Mouse (Mus musculus) adrenal gland, postnatal 14 days (tissue): ENCODE data around the gene Pllp. TPM values are rescaled to one million over a fixed set of nuclear protein-coding genes. Genes with fewer than 3 reads are reported as not detected.

ENCODE experiments used
- DNase-seq: peaks from one replicate; pipeline ENCODE4 v3.0.0; 2021; ENCODE audit warnings: mixed read lengths
- total RNA-seq: library from RNA; stranded (reverse); gene quantifications from 2 replicates; pipeline ENCODE4 v1.2.3, GENCODE M21; 2021

Pllp gene
- total RNA-seq, 1 experiment from 2014 or later = 1.6 TPM

GRCm38 (mm10) chr8:94702844-94703813, 7.1 kb upstream of the Pllp start:
- DNase-seq = peak; percentile 87

GRCm38 (mm10) chr8:94702156-94702555, 6.1 kb upstream of the Pllp start:
- no peak for DNase-seq

GRCm38 (mm10) chr8:94700421-94700935, 4.4 kb upstream of the Pllp start:
- no peak for DNase-seq

- DNase-seq = no peak
Measured at GRCm38 (mm10) chr8:94699366-94699765, 3.3 kb upstream of the Pllp start.

DNA sequence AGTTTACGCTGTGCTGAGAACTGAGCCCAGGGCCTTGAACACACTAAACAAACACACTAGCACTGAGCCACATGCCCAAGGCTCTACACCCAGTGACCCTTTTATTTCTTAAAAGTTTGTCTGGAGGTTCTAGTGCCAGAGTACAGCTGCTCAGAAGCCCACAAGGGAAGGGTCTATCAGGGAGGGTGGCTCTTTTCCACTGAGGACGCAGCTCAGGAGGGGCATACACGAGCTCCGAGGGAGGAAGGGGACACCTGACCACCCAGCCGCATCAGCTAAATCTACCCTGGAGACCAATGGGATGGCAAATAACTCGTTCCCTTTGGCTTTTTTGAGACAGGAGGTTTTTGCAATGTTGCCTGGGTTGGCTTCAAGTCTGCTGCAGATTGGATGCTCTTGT, 1.9 kb upstream of the Pllp start:
- no peak for DNase-seq

GRCm38 (mm10) chr8:94696566-94696965, 488 bp upstream of the Pllp start:
- DNase-seq = no peak

GRCm38 (mm10) chr8:94695341-94695993, 611 bp downstream of the Pllp start:
- DNase-seq = peak; percentile 41

GRCm38 (mm10) chr8:94694701-94695100, 1.4 kb downstream of the Pllp start:
- no peak for DNase-seq

GRCm38 (mm10) chr8:94685953-94686352, 10.1 kb downstream of the Pllp start:
- peak; percentile 62 for DNase-seq

DNA sequence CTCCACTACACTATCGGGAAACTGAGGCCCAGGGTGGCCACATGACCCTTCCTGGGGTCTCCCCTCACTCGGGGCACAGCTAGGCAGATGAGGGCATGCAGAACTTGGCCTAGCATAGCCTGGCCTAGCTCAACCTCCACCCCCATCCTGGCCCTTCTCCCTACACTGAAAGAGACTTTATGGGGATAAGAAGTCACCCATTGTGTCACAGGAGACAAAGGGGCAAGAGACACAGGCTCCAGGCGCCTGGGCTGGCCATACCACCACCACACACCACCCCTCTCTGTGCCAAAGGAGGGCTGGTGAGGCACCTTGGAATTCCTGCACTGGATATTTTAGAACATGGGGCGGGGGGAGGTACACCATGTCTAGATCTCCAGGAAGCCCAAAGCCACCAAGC, 11.8 kb downstream of the Pllp start:
- no peak for DNase-seq

DNA sequence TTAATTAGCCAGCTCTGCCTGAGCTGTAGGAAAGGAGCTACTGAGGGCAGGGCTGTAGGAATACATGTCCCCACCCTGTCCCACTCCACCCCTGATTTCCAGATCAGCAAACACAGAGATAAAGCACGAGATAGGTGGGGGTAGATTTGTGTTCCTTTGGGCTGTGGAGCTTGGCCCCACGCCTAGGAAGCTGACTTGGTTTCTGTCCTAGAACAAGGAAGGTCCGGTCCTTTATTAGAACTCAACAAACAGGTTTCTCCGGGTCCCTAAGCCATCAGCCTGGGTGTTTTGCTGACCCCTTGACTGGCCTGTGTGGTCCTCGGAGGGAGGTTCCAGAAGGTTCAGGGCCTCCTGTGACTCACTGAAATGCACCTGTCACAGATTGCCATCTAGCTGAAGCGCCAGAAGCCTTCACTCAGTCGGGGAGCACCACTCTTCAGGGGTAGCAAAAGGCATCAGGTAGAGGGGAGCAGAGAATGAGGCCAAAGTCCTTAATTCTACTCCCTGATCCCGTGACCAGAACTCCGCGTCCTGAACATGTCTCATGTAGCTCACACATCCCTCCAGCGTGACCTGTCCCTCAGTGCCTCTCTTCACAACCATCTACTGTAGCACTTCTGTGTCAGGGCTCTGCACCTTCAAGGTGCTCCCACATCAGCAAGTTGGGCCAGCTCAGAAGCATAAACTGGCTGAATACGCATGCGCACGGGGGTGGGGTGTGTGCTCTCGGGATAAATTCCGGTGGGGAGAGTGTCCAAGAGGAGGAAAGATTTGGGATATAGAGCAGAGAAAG, 13.2 kb downstream of the Pllp start:
- no peak for DNase-seq

DNA sequence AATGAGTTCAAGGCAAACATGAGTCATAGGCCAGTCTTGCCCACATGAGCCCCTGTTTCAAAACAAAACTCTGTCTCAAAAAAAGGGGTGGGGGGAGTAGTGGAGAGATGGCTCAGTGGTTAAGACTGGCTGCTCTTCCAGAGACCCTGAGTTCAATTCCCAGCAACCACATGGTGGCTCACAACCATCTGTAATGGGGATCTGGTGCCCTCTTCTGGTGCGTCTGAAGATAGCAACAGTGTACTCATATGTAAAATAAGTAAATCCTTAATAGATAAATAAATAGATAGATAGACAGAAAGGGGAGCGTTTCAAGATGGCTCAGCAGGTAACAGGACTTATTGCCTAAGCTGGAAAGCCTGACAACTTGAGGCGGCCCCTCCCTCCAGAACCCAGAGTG, 15.7 kb downstream of the Pllp start:
- DNase-seq = no peak

DNA sequence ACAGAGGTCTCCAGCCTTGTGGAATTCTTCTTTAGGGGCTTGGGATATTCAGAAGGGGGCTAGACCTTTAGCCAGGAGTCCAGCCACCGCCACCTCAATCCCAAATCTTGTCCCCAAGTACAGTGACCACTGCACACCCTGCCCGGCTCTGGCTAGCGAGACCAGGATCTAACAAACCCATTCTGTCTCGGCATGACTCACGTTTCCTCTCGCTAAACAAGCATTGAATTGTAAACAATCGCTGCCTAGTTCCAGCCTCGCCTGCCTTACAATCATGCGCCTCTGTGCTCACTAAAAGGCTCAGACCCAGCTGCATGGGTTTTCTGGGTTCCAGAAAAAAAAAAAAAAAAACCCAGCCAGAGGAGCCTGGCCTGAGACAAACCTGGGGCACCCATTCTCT, 17.5 kb downstream of the Pllp start:
- DNase-seq = no peak

GRCm38 (mm10) chr8:94675923-94676322, 20.2 kb downstream of the Pllp start:
- DNase-seq = no peak

GRCm38 (mm10) chr8:94674384-94674783, 21.7 kb downstream of the Pllp start:
- DNase-seq = peak; percentile 37

DNA sequence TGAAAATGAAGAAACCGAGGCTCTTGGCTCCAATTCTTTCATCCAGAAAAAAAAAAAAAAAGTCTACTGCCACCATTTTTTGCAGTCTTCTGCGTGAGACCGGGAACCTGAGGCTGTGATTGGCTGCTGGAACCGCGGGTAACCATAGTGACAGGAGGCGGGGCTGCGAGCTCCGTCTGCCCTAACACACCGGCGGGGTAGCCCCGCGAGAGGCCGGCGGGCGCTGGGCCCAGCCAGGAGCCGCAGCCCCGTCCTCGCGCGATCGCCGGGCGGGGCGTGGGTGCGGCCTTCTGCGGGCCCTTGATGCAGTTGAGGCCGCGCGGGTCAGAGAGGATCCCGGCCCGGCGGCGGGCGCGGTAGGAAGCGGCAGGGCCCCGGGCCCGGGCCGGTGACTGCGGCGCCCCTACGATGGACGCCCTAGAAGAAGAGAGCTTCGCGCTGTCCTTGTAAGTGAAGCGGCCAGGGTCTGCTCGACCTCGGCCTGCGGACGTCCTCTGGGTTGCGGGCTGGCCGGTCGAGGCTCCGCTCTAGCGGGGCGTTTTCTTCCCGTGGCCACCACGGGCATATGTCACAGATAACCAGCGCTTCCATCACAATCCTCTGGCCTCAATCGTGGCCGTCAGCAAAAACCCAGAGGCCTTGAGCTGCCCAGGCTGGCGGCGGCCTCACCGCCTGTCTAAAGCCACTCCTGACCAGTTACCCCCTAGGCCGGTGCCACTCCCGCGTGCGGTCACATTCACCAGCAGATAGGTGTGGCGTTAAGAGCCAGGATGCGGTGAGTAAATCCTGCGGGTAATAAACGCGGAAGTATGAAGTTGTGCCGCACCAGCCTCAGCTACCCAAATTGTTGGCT, 29.4 kb downstream of the Pllp start, which contains the start of gene Arl2bp:
Arl2bp (plus strand) TSS at position 145 of the 853 bp plus-strand sequence.
- DNase-seq = peak; percentile 98

- no peak for DNase-seq
Measured at GRCm38 (mm10) chr8:94664722-94665121, 31.4 kb downstream of the Pllp start.

GRCm38 (mm10) chr8:94660418-94660817, 35.7 kb downstream of the Pllp start:
- no peak for DNase-seq

- DNase-seq = no peak
Measured at GRCm38 (mm10) chr8:94658031-94658430, 38.0 kb downstream of the Pllp start.

GRCm38 (mm10) chr8:94654994-94655393, 41.1 kb downstream of the Pllp start:
- DNase-seq = no peak

DNA sequence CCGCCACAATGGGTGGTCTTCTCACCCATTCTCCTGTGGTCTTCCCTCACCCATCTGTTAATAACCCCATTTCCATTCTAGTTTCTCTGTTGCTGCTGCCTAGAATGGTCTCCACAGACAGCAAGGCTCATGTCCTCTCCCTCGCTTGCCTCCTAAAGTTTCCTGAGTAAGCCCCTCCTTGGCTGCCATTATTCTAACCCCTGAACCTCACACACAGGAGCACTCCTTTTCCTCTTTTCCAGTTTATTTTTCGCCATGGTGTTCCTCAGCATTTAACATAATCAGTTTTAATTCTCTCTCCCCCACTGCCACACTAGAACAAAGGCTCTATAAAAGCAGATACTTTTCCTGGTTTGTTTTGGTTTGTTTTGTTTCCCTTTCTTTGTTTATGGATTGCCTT, 43.1 kb downstream of the Pllp start:
- DNase-seq = no peak
